Mouse (Mus musculus) kidney, embryonic 16.5 days (tissue): ENCODE data around the gene Pard6b. TPM values are rescaled to one million over a fixed set of nuclear protein-coding genes. Genes with fewer than 3 reads are reported as not detected.

Experiments used
- ATAC-seq: fragments of 200-750 bp; cut with Nextera tagmentation; 2 replicates; pipeline ENCODE4 v1.8.0; 2017; ENCODE audit warnings: moderate TSS enrichment; ENCODE audit not compliant: low FRiP score, low TSS enrichment
- H3K27ac ChIP-seq: fragments of 300-500 bp; sonication (generic); 2 replicates; pipeline ENCODE4 v1.5.1; 2014; ENCODE audit warnings: low read length
- H3K27me3 ChIP-seq: fragments of 300-500 bp; sonication (generic); 2 replicates; pipeline ENCODE4 v1.6.1; 2014; ENCODE audit warnings: low read length, control low read depth, mixed read lengths; ENCODE audit not compliant: insufficient read depth
- H3K36me3 ChIP-seq: fragments of 300-500 bp; sonication (generic); 2 replicates; pipeline ENCODE4 v1.6.1; 2014; ENCODE audit warnings: low read length, control low read depth, mixed read lengths; ENCODE audit not compliant: insufficient read depth
- H3K4me1 ChIP-seq: fragments of 300-500 bp; sonication (generic); 2 replicates; pipeline ENCODE4 v1.6.1; 2014; ENCODE audit warnings: low read length, control low read depth, mixed read lengths; ENCODE audit not compliant: insufficient read depth
- H3K4me2 ChIP-seq: fragments of 300-500 bp; sonication (generic); replicated peaks from 2 replicates; pipeline ENCODE4 v1.6.1; 2014; ENCODE audit warnings: low read depth, low read length
- H3K4me3 ChIP-seq: fragments of 300-500 bp; sonication (generic); 2 replicates; pipeline ENCODE4 v1.5.1; 2014; ENCODE audit warnings: mild to moderate bottlenecking, low read length
- H3K9ac ChIP-seq: fragments of 300-500 bp; sonication (generic); replicated peaks from 2 replicates; pipeline ENCODE4 v1.6.1; 2014; ENCODE audit warnings: low read length
- H3K9me3 ChIP-seq: fragments of 300-500 bp; sonication (generic); 2 replicates; pipeline ENCODE4 v1.6.1; 2016; ENCODE audit warnings: low read length, control low read depth
- WGBS: fragments of 180-500 bp; shearing (Covaris S2); extraction: QIAGEN DNeasy Blood & Tissue Kit; methylation state at CpG from one replicate; pipeline ENCODE4 v1.1.7; 2014; 5-methylcytosine and 5-hydroxymethylcytosine counted together
- polyA plus RNA-seq: library from polyadenylated mRNA; unstranded; fragments of >200 nt; fragmentation: Nextera tagmentation; extraction: Ambion mirVana; gene quantifications from 2 replicates; pipeline ENCODE4 v1.2.1, GENCODE M21; 2015

Gene Pard6b
- polyA plus RNA-seq, 1 experiment from 2014 or later: 23.9 TPM

DNA sequence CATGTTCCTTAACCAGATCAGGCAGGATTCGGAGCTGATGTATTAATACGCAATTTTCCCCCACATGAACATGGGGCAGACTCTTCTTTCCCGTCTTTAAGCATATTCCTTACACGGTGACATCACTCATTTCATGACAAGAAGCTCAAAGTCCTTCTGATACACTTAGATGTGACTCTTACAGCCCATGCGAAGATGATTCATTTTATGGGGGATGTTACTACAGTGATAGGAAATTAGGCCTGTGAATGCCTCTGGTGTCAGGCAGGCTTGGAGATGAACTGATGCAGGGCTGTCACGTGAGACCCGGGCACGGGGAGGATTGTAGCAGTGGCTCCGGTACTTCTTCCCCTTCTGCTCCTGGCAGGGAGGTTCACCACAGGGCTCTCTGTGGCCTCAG is 6.0 kb downstream of the Pard6b start:
- WGBS: 48% methylated on average over 9 of the region's 9 CpGs
- ATAC-seq: no peak
- Histone ChIP-seq H3K27ac (0 out of 2 replicates have a peak overlapping the region, but pooled peaks have one; percentile 7), H3K9ac (no peak overlapping the region), H3K36me3 (no peaks in the 10 kb centered on the region), H3K4me2 (no peak overlapping the region), H3K4me1 (peaks cover 18% of the 10 kb centered on the region; the same call in 1 of the 2 replicates), H3K27me3 (peaks cover 5% of the 10 kb centered on the region; the same call in 1 of the 2 replicates), H3K9me3 (no peaks in the 10 kb centered on the region), H3K4me3 (no peak overlapping the region)

DNA sequence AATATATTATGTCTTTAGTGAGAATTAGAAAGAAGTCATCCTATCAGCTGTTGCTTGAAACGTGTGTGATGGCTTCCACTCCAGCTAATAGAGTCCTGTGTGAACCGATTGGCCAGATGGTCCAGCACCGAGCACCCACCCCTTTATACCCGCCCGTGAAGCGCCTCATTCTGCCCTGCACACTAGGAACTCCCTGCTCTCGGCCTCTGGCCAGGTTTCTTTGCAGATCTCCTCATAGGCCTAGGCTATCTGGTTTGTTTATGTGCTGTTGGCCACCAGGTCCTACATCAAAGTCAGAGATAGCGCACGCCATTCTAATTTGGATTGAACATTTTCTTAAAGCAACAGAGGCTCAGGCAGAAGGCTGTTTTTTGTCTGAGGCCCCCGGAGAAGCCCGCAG is 10.8 kb downstream of the Pard6b start:
- no peak overlapping the region for H3K9ac ChIP-seq
- H3K27me3 ChIP-seq: no peaks in the 10 kb centered on the region
- H3K4me2 ChIP-seq: no peak overlapping the region
- H3K27ac ChIP-seq: no peak overlapping the region
- no peak for ATAC-seq
- WGBS: 81% methylated on average over 11 of the region's 11 CpGs
- H3K4me3 ChIP-seq: no peak overlapping the region
- peaks cover 21% of the 10 kb centered on the region for H3K4me1 ChIP-seq
- H3K36me3 ChIP-seq: 0 out of 2 replicates have a peak, but pooled peaks cover 3% of the 10 kb centered on the region
- H3K9me3 ChIP-seq: no peaks in the 10 kb centered on the region

DNA sequence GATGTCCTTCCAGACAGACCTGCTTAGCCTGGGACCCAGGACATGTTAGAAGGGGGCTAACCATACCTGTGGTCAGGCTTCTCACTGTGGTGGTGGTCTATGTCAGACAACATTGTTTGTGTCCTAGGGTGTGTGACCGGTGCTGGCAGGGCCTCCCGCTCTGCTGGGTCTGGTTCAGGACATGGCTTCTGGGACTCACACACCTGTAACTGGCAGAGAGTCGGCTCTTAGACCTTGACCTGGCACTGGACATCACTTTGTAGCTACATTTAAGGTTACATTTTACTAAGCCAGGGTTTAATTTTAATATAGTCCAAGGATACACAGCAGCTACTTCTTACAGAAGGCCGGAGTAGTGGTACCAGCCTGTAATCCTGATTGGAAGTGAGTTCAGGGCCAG is 12.3 kb downstream of the Pard6b start:
- no peaks in the 10 kb centered on the region for H3K9me3 ChIP-seq
- WGBS: 90% methylated on average over 4 of the region's 4 CpGs
- peaks cover 21% of the 10 kb centered on the region for H3K4me1 ChIP-seq
- H3K4me3 ChIP-seq: no peak overlapping the region
- ATAC-seq: peak; percentile 35; the same call in 1 of the 2 replicates
- H3K36me3 ChIP-seq: 0 out of 2 replicates have a peak, but pooled peaks cover 3% of the 10 kb centered on the region
- H3K27me3 ChIP-seq: no peaks in the 10 kb centered on the region
- no peak overlapping the region for H3K9ac ChIP-seq
- H3K4me2 ChIP-seq: no peak overlapping the region
- H3K27ac ChIP-seq: no peak overlapping the region

DNA sequence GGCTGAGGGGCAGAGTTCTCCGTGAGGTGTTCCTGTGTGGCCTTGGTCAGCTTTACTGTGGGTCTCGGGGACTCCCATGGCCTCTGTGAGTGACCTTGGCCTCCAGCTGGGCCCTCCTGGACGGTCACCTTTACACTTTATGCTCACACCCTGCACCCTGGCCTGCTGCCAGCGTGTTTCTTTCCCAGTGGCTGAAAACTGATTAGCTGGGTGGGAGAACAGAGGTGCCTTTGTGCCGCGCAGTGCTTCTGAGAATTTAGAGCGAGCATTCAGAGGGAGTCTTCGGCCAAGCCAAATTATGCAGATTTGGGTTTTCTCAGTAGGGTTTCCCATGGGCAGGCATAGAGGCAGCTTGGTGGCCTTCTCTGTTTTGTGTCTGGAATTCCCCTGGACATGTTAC is 14.3 kb downstream of the Pard6b start:
- Histone ChIP-seq H3K4me1 (peaks cover 21% of the 10 kb centered on the region), H3K4me3 (no peak overlapping the region), H3K36me3 (peaks cover 13% of the 10 kb centered on the region), H3K4me2 (no peak overlapping the region), H3K9me3 (no peaks in the 10 kb centered on the region), H3K27ac (peak overlapping the region; percentile 13; the same call in 1 of the 2 replicates), H3K9ac (no peak overlapping the region), H3K27me3 (no peaks in the 10 kb centered on the region)
- ATAC-seq: no peak
- WGBS: 49% methylated on average over 8 of the region's 8 CpGs

DNA sequence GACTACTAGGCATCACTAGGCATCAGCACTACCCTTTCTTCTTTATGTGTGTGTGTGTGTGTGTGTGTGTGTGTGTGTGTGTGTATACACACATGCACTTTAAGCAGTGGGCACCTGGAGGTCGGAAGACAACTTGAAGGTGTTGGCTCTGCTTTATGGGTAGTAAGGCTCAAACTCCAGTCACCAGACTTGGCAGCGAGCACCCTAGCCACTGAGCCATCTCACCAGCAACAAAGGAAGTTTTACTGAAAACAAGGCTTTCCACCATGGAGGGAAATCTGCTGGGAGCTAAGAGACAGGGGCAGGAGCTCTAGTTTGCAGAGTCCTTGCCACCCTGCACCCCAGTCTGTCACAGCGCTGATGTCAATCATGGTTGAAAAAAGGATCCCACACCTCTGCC is 15.7 kb downstream of the Pard6b start:
- Histone ChIP-seq H3K27ac (no peak overlapping the region), H3K4me2 (no peak overlapping the region), H3K4me3 (no peak overlapping the region), H3K9me3 (no peaks in the 10 kb centered on the region), H3K36me3 (peaks cover 13% of the 10 kb centered on the region), H3K4me1 (peaks cover 21% of the 10 kb centered on the region), H3K9ac (no peak overlapping the region), H3K27me3 (no peaks in the 10 kb centered on the region)
- ATAC-seq: no peak
- WGBS: 73% methylated on average over 3 of the region's 3 CpGs

DNA sequence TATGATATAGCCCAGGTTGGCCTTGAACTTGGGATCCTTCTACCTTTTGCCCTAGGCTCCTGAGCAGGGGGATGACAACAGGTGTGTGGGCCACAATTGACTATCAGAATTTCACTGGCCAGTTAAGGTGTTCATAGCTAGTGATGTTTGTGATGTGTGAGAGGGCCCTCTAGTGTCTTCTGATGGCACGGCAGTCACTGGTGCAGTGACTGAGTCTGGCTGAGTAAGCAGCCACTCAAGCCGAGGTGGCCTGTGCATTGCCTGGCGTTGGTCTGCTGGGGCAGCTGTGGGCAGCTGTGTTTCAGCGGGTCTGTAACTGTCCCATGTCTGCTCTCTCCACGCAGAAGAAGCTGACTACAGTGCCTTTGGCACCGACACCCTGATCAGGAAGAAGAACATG is 17.2 kb downstream of the Pard6b start:
- Histone ChIP-seq H3K27me3 (no peaks in the 10 kb centered on the region), H3K9me3 (no peaks in the 10 kb centered on the region), H3K4me2 (no peak overlapping the region), H3K36me3 (peaks cover 13% of the 10 kb centered on the region), H3K4me3 (no peak overlapping the region), H3K27ac (no peak overlapping the region), H3K4me1 (peaks cover 21% of the 10 kb centered on the region), H3K9ac (no peak overlapping the region; the same call in 1 of the 2 replicates)
- 46% methylated on average over 6 of the region's 6 CpGs for WGBS
- peak; percentile 52; the same call in 1 of the 2 replicates for ATAC-seq

DNA sequence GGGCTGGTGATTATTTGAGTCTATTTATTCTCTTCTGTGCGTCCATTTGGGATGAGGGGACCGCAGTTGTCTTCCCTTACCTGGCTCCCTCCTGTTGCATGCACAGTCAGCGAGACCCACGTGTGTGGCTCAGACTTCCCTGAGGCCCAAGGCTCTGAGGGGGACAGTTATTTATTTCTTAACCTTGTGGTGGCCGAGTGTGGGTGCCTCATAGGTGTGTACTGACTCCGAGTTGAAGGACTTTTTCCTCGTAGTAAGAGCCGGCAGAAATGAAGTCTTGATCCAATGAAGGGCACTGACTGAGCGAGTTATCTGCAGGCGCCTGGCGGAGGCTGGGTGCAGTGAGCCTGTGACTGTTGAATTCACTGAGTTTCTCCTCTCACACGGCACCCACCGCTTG is 19.2 kb downstream of the Pard6b start:
- no peak overlapping the region for H3K4me3 ChIP-seq
- no peak overlapping the region for H3K4me2 ChIP-seq
- H3K27ac ChIP-seq: no peak overlapping the region
- H3K36me3 ChIP-seq: peaks cover 10% of the 10 kb centered on the region
- no peak overlapping the region for H3K9ac ChIP-seq
- peaks cover 17% of the 10 kb centered on the region for H3K4me1 ChIP-seq
- no peaks in the 10 kb centered on the region for H3K9me3 ChIP-seq
- no peaks in the 10 kb centered on the region for H3K27me3 ChIP-seq
- no peak for ATAC-seq
- 80% methylated on average over 13 of the region's 13 CpGs for WGBS

DNA sequence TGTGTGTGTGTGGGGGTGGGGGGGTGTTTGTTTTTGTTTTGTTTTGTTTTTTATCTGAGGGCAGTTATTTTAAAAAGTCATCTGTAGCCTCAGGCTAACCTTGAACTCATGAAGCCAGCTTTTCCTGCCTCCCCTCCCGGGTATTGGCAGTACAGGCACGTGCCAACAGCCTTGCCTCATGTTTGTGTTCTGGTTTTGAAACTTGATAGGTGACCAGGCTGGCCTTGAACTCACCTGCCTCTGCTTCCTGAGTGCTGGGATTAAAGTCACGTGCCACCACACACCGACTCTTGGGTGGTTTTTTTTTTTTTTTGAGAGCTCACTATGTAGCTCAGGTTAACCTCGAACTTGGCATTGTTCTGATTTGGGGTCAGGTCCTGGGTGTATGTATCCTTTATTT is 21.0 kb downstream of the Pard6b start:
- Histone ChIP-seq H3K9me3 (no peaks in the 10 kb centered on the region), H3K27ac (no peak overlapping the region), H3K27me3 (no peaks in the 10 kb centered on the region), H3K4me2 (no peak overlapping the region), H3K4me1 (peaks cover 7% of the 10 kb centered on the region; the same call in 1 of the 2 replicates), H3K9ac (no peak overlapping the region), H3K4me3 (no peak overlapping the region), H3K36me3 (peaks cover 10% of the 10 kb centered on the region)
- ATAC-seq: no peak
- WGBS: 80% methylated on average over 5 of the region's 5 CpGs

DNA sequence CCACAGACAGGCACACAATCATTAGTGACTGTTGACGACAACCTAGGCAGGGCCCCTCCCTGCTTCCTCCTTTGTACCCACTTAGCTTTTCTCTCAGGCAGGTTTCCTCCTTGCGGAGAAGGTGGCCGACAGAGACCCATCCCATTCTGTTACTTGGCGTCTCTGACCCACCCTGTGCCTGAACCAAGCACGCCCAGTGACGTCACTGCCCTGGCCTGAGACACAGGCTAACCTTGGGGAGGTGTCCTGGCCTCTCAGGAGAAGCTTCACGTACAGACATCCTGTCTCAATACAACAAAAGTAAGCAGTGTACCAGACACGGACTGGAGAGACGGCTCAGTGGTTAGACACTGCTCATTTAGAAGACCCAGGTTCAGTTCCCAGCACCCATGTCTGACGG is 22.5 kb downstream of the Pard6b start:
- Histone ChIP-seq H3K27ac (no peak overlapping the region), H3K27me3 (no peaks in the 10 kb centered on the region), H3K4me1 (peaks cover 9% of the 10 kb centered on the region; the same call in 1 of the 2 replicates), H3K4me2 (no peak overlapping the region), H3K9ac (no peak overlapping the region), H3K9me3 (no peaks in the 10 kb centered on the region), H3K4me3 (no peak overlapping the region), H3K36me3 (peaks cover 9% of the 10 kb centered on the region)
- 91% methylated on average over 10 of the region's 10 CpGs for WGBS
- ATAC-seq: no peak

DNA sequence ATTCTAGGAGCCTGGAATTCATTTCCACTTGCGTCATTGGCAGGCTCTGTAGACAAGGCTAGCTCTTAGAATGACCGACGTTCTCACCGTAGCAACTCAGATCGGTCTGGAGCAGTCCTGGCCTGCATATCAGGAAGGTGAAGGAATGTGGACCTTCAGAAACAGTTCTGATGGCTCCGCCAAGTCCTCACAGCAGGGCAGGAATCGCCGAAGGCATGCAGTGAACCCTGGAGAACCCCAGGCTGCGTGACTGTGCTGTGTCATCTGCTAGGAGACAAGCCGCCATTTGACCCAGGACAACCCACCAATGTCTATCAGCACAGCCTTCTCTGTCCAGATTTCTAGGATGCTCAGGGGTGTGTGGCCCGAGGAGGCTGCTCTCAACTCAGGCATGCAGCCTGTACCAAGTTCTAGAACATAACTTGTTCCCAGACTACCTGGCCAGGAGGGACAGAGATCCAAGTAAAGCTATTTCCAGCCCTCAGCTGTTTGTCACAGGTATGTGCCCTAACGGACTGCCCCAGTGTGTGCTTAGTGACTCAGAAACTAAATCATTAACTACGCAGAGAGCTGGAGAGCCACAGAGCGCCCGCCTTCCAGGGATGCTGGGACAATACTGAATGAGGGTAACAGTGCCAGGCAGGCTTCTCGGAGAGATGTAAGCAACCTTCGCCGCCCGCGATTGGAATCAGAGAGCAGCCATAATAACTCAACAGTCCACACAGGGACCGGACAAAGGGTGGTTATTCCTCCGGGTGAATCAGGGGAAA is 23.8 kb downstream of the Pard6b start:
- Histone ChIP-seq H3K36me3 (peaks cover under 1% of the 10 kb centered on the region; the same call in 1 of the 2 replicates), H3K4me3 (no peak overlapping the region), H3K27ac (peak overlapping the region; percentile 74), H3K4me2 (no peak overlapping the region), H3K27me3 (no peaks in the 10 kb centered on the region), H3K9me3 (no peaks in the 10 kb centered on the region), H3K9ac (no peak overlapping the region), H3K4me1 (peaks cover 9% of the 10 kb centered on the region; the same call in 1 of the 2 replicates)
- ATAC-seq: peak; percentile 92
- 66% methylated on average over 22 of the region's 22 CpGs for WGBS
